ENCODE assay signal across 22 mouse cellular contexts in genomic region chr9:111293234-111293633, GRCm38 (mm10). TPM values are rescaled to one million over a fixed set of nuclear protein-coding genes. Genes with fewer than 3 reads are reported as not detected.
DNase-seq lines count a peak whose midpoint lies in the region; ATAC-seq and TF ChIP-seq lines count a peak whose summit lies in the region.
"Had no signal": no experiment of that assay in that cellular context is flagged by ENCODE, and none has a peak within 500 bp of the region (broad histone marks: within the 10 kb centered on the region; RNA-seq: fewer than 3 reads in every experiment).

No protein-coding gene starts in this region.

- ATAC-seq in heart, embryonic 12.5 days (ENCODE audit: insufficient number of reproducible peaks, low FRiP score), result no peak
- no peak for ATAC-seq in liver, postnatal 0 days
- ATAC-seq in kidney, embryonic 14.5 days (ENCODE audit: low FRiP score, low TSS enrichment), result no peak
- ATAC-seq: activated CD4-positive, CD25-positive, alpha-beta regulatory T cell, adult 4 months; CD4-positive, CD25-positive, alpha-beta regulatory T cell, adult 4 months; forebrain, embryonic 13.5 days; forebrain, embryonic 15.5 days; forebrain, postnatal 0 days had no signal

- H3K4me2 ChIP-seq in heart, embryonic 12.5 days, result no peak overlapping the region
- H3K4me2 ChIP-seq in liver, postnatal 0 days (ENCODE audit: low read depth, low read length), result no peak overlapping the region
- no peak overlapping the region for H3K4me2 ChIP-seq in kidney, embryonic 14.5 days (replicated peaks; ENCODE audit: low read depth, low read length)
- H3K4me2 ChIP-seq: embryonic facial prominence, embryonic 12.5 days; forebrain, embryonic 13.5 days; forebrain, embryonic 15.5 days had no signal

- no peak for TF ChIP-seq CTCF in liver, postnatal 0 days (IDR thresholded peaks at IDR 0.05; ENCODE audit: low read depth)

- no peak overlapping the region for H3K4me3 ChIP-seq in heart, embryonic 12.5 days
- no peak overlapping the region for H3K4me3 ChIP-seq in liver, postnatal 0 days (ENCODE audit: low read depth, low read length)
- no peak overlapping the region for H3K4me3 ChIP-seq in kidney, embryonic 14.5 days (ENCODE audit: low read length)
- H3K4me3 ChIP-seq: embryonic facial prominence, embryonic 10.5 days; embryonic facial prominence, embryonic 12.5 days; forebrain, embryonic 13.5 days; forebrain, embryonic 15.5 days had no signal

- H3K9me3 ChIP-seq in heart, embryonic 12.5 days (replicated peaks), result no peaks in the 10 kb centered on the region
- no peaks in the 10 kb centered on the region for H3K9me3 ChIP-seq in liver, postnatal 0 days (ENCODE audit: low read length)
- H3K9me3 ChIP-seq in kidney, embryonic 14.5 days (ENCODE audit: control insufficient read depth, low read length), result no peaks in the 10 kb centered on the region
- H3K9me3 ChIP-seq: embryonic facial prominence, embryonic 10.5 days; embryonic facial prominence, embryonic 12.5 days; forebrain, embryonic 13.5 days; forebrain, embryonic 15.5 days; G1E had no signal

- H3K27ac ChIP-seq in heart, embryonic 12.5 days (ENCODE audit: poor library complexity, severe bottlenecking), result no peak overlapping the region
- H3K27ac ChIP-seq in liver, postnatal 0 days (ENCODE audit: low read depth), result no peak overlapping the region
- no peak overlapping the region for H3K27ac ChIP-seq in kidney, embryonic 14.5 days (ENCODE audit: low read depth, low read length)
- H3K27ac ChIP-seq: embryonic facial prominence, embryonic 10.5 days; embryonic facial prominence, embryonic 12.5 days; forebrain, embryonic 13.5 days; forebrain, embryonic 15.5 days had no signal

- DNase-seq in heart, adult 11 months, result peak; percentile 36
- DNase-seq in 3T3-L1 (ENCODE audit: low read depth, low spot score), result peak; percentile 24
- peak; percentile 53 for DNase-seq in Muller cell, postnatal 12 days (ENCODE audit: inconsistent ontology term)
- no peak for DNase-seq in liver, postnatal 0 days
- DNase-seq: adrenal gland, postnatal 10 days; adrenal gland, postnatal 36 days; B cell, adult 2 months; cerebellum, adult 11-12 months; cerebellum, adult 2 months; cerebellum, adult 9-10 months; cerebellum, postnatal 10 days; cerebellum, postnatal 25 days; forebrain, postnatal 0 days had no signal

- H3K4me1 ChIP-seq in heart, embryonic 12.5 days (replicated peaks), result peaks cover 3% of the 10 kb centered on the region; the same call in 1 of the 2 replicates
- peaks cover 5% of the 10 kb centered on the region for H3K4me1 ChIP-seq in liver, postnatal 0 days (ENCODE audit: insufficient read depth)
- no peaks in the 10 kb centered on the region for H3K4me1 ChIP-seq in kidney, embryonic 14.5 days (ENCODE audit: control insufficient read depth, insufficient read depth, low read length)
- H3K4me1 ChIP-seq: embryonic facial prominence, embryonic 12.5 days had no signal

- H3K36me3 ChIP-seq in heart, embryonic 12.5 days, result no peaks in the 10 kb centered on the region
- no peaks in the 10 kb centered on the region for H3K36me3 ChIP-seq in liver, postnatal 0 days (replicated peaks; ENCODE audit: insufficient read depth, low read length)
- no peaks in the 10 kb centered on the region for H3K36me3 ChIP-seq in kidney, embryonic 14.5 days (ENCODE audit: control insufficient read depth, insufficient read depth, low read length)
- H3K36me3 ChIP-seq: embryonic facial prominence, embryonic 10.5 days; embryonic facial prominence, embryonic 12.5 days; forebrain, embryonic 15.5 days; G1E had no signal

- 73% methylated on average over 4 of the region's 4 CpGs for WGBS in heart, embryonic 12.5 days
- WGBS in liver, postnatal 0 days (ENCODE audit: insufficient replicate concordance), result 73% methylated on average over 4 of the region's 4 CpGs
- WGBS in kidney, embryonic 14.5 days, result 84% methylated on average over 4 of the region's 4 CpGs

- no peaks in the 10 kb centered on the region for H3K27me3 ChIP-seq in heart, embryonic 12.5 days (replicated peaks)
- no peaks in the 10 kb centered on the region for H3K27me3 ChIP-seq in liver, postnatal 0 days (ENCODE audit: insufficient read depth, low read length)
- H3K27me3 ChIP-seq in kidney, embryonic 14.5 days (ENCODE audit: control insufficient read depth, insufficient read depth, low read length), result no peaks in the 10 kb centered on the region
- H3K27me3 ChIP-seq: embryonic facial prominence, embryonic 12.5 days; forebrain, embryonic 13.5 days; forebrain, embryonic 15.5 days had no signal

- no peak for TF ChIP-seq EP300 in liver, postnatal 0 days (IDR thresholded peaks at IDR 0.05; ENCODE audit: low read depth)

- H3K9ac ChIP-seq in heart, embryonic 12.5 days, result no peak overlapping the region
- H3K9ac ChIP-seq in liver, postnatal 0 days (replicated peaks), result no peak overlapping the region
- H3K9ac ChIP-seq in kidney, embryonic 14.5 days (ENCODE audit: low read depth, low read length), result no peak overlapping the region
- H3K9ac ChIP-seq: embryonic facial prominence, embryonic 12.5 days; forebrain, embryonic 13.5 days; forebrain, embryonic 15.5 days; forebrain, postnatal 0 days had no signal

RNA-seq across cellular contexts. Expression of gene Trank1, which starts 18.3 kb away (rescaled TPM):
- 0.03 and 0.27 TPM in 2 replicates for polyA plus RNA-seq in heart, embryonic 12.5 days (2016; fragmentation: Nextera tagmentation; extraction: Ambion mirVana)
- polyA plus RNA-seq in liver, postnatal 0 days (2015; fragmentation: Nextera tagmentation; extraction: Ambion mirVana), result 0.02 TPM in 1 of 2 replicates, not detected in the other
- 0.24 and 0.31 TPM in 2 replicates for polyA plus RNA-seq in kidney, embryonic 14.5 days (2014; fragmentation: Nextera tagmentation; extraction: Ambion mirVana)
- polyA plus RNA-seq: CD4-positive, CD25-positive, alpha-beta regulatory T cell, adult 4 months; G1E had no signal

RNA-seq across cellular contexts. Expression of gene Epm2aip1, which starts 21.5 kb away (rescaled TPM):
- 32.8 and 34.3 TPM in 2 replicates for polyA plus RNA-seq in heart, embryonic 12.5 days (2016; fragmentation: Nextera tagmentation; extraction: Ambion mirVana)
- 4.4 and 5.2 TPM in 2 replicates for polyA plus RNA-seq in liver, postnatal 0 days (2015; fragmentation: Nextera tagmentation; extraction: Ambion mirVana)
- 21.6 and 36.5 TPM in 2 replicates for polyA plus RNA-seq in kidney, embryonic 14.5 days (2014; fragmentation: Nextera tagmentation; extraction: Ambion mirVana)

RNA-seq across cellular contexts. Expression of gene Mlh1, which starts 21.6 kb away (rescaled TPM):
- polyA plus RNA-seq in heart, embryonic 12.5 days (2016; fragmentation: Nextera tagmentation; extraction: Ambion mirVana), result 39.3 and 44.0 TPM in 2 replicates
- polyA plus RNA-seq in liver, postnatal 0 days (2015; fragmentation: Nextera tagmentation; extraction: Ambion mirVana), result 9.8 and 10.1 TPM in 2 replicates
- polyA plus RNA-seq in kidney, embryonic 14.5 days (2014; fragmentation: Nextera tagmentation; extraction: Ambion mirVana), result 27.2 and 40.1 TPM in 2 replicates
